Mouse (Mus musculus) cerebellum, adult 18-20 months (tissue): ENCODE measurements around the gene Gtsf2.
"Not testable (repeated sequence)": the region's sequence is repeated elsewhere in the genome, so short reads cannot be mapped to it uniquely, and the experiment has no call there.

ENCODE experiments used
- DNase-seq, 2 experiments: peaks; one replicate each; pipeline ENCODE4 v3.0.0; 2021

Gtsf2 gene

DNA sequence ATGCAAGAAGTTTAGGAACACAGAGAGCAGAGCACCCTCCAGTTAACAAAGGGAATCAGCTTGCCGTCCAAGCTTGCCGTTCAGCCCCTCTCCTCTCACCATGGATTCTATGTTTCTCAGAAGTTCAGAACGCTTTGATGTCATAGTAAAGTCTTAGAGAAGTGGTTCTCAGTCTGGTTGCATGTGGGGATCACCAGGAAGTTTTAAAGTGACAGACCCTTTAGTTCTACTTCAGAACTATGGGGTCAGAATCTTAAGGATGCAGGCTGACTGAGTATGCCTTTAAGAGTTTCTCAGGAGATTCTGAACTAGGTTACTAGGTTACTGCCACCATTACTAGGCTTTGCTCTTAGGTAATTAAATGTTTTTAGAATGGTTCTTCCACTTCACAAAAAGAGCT lies at the start of gene Gtsf2:
Gtsf2 (minus strand) TSS at position 101 of the 400 bp plus-strand sequence.
- no peak for DNase-seq

- no peak for DNase-seq
Observed at GRCm38 (mm10) chr15:103496204-103497140, 48.2 kb upstream of the Gtsf2 start.

- no peak for DNase-seq
Observed at GRCm38 (mm10) chr15:103488336-103488735, 40.1 kb upstream of the Gtsf2 start.

GRCm38 (mm10) chr15:103486658-103487057 lies 38.4 kb upstream of the Gtsf2 start:
- DNase-seq: no peak

- DNase-seq: no peak
Observed at GRCm38 (mm10) chr15:103485106-103485505, 36.8 kb upstream of the Gtsf2 start.

- no peak for DNase-seq
Observed at GRCm38 (mm10) chr15:103484490-103484889, 36.2 kb upstream of the Gtsf2 start.

GRCm38 (mm10) chr15:103482488-103482887 lies 34.2 kb upstream of the Gtsf2 start:
- no peak for DNase-seq

DNA sequence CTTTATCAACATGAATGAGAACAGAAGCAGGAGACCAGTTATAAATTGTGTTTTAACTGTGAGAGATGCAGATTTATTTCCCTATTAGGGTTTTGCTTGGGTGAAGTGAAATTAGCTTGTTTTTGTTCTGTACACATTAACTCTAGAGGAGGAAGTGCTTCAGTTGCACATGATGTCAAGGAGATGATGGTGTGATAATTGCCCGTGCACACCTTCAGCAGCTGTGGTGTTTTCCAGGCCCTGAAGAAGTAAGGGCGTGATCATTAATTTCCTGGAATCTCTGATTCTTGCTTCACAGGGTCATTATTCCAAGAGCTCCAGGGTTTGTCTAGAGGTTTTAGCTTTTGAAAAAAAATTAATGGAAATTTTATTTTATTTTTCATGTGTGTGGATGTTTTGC lies 31.9 kb upstream of the Gtsf2 start:
- no peak for DNase-seq

- no peak for DNase-seq
Observed at GRCm38 (mm10) chr15:103479080-103479606, 30.9 kb upstream of the Gtsf2 start.

DNA sequence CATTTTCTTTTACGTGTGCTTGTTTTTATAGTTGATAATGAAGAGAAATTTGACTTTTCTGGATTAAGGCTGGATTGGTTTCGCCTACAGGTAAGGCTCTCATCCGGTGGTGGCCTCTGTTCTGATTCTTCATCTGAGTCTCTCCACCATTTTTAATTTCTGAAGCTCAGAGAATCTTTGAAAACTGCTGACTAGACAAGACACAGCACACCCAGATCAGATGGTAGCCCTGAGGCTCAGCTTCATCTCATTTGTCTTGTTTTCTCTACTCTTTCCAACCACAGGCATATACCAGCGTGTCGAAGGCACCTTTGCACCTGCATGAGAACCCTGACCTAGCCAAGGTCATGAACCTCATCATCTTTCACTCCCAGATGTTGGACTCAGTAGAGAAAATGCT lies 25.5 kb upstream of the Gtsf2 start:
- no peak for DNase-seq

DNA sequence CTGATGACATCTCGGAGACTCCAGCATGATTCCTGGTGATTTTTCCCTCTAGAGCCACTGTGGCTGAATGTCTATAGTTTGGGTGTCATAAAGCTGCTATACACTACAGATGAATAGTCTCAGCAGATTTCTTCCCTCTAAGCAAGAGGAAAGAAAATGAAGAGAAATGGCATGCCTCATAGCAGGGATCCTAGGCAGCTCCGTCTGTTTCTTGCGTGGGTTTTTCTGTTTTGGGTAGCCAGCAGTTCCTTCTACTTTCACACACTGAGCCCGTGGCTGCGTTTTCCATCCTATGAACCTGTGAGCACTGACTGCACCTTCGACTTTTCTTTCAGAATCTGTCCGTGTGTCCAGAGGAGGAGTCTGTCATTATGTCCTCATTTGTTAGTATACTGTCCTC lies 24.9 kb upstream of the Gtsf2 start:
- no peak for DNase-seq

- DNase-seq: no peak
Observed at GRCm38 (mm10) chr15:103472265-103472664, 24.0 kb upstream of the Gtsf2 start.

DNA sequence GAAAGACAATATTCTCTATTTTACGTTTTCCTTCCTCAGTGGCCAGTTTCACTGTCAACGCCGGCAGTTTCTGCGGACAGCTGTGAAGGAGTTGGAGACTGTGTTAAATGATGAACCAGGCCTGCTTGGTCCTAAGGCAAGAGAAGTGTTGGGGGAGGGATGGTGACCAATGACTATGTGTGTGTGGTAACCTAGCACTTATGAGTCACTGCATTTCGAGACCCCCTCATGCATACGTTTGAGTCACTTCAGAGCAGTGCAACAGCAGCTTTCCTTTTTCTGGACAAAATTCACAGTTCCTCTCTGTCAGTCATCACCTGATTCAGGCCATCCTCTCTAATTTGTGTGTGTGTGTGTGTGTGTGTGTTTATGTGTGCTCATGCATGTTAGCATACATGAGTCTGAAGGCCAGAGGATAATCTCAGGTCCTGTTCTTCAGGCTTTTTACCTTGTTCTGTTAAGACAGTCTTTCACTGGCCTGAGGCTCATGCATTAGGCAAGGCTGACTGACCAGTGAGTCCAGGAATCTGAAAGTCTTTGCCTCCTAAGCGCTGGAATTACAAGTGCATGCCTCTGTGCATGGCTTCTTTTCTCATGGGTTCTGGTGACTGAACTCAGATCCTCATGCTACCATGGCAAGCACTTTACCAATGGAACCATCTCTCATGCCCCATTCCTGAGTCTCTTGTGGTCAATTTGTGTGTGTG lies 23.4 kb upstream of the Gtsf2 start:
- no peak for DNase-seq

GRCm38 (mm10) chr15:103462539-103463261 lies 14.4 kb upstream of the Gtsf2 start:
- DNase-seq: no peak

DNA sequence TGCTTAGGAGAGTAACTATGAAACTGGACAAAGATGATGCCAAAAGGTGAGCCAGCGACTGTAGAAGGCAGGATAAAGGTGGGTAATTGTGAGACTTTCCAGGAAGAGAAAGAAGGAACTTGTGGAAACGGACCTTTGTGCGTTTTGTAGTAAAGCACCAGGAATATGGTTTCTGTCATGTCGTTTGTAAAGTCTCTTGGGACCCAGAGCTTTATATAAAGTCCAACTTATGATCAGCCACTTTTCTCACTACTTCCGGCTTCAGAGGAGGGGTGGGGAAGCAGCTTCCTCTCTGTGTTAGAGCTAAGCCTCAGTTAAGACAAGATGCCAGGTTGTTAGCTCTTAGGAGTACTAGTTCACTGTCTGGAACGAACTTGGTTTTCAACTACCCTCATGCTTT lies 6.2 kb upstream of the Gtsf2 start:
- no peak for DNase-seq

DNA sequence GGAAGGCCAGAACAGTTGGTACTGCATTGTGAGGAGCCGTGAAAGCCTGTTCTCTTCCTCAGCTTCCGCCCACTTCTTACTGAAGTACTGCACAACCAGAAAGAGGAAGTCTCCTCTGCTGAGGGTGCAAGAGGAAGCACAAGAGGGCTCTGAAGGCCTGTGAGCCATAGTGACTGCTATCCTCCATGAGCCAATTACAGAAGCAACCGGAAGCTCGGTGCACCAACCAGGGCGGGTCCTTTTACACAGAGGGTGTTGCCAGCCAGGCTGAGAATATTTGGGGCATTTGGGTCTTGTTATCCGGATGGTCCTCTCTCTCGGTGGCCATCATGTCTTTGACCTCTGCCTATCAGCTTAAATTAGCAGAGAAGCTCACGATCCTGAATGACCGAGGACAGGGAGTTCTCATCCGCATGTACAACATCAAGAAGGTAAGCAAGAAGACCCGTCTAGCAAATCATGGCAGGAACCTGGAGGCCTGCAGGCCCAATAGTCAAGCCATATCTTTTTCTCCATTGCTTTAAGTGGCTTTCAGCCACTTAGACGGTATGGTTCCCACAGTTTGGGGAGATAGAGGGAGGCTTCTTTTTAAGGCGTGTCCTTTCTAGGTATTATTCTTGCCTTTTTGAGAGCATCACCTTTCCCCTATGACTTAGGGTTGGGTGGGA lies 5.4 kb upstream of the Gtsf2 start, which contains the start of gene Nckap1l:
Nckap1l (plus strand) TSS at position 244 of the 668 bp plus-strand sequence.
- DNase-seq: no peak

DNA sequence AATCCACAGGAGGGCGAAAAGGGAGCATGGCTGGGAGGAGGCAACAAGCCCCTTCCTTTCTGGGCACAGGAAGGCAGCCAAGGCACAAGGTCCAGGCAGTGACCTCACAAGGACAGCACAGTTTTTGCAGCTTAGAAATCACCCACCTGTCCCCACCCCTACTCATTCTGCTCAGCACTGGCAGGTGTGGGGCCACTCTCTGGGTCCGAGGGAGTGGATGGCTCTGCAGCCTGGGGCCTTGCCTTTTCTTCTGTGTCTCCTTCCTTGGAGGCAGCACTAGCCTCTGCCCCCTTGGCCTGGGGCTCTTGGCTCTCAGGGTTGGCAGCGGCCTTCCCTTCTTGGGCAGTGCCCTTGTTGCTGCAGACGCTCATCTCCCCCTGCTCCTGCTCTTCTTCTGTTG lies 2.3 kb downstream of the Gtsf2 start:
- DNase-seq: not testable (repeated sequence)

DNA sequence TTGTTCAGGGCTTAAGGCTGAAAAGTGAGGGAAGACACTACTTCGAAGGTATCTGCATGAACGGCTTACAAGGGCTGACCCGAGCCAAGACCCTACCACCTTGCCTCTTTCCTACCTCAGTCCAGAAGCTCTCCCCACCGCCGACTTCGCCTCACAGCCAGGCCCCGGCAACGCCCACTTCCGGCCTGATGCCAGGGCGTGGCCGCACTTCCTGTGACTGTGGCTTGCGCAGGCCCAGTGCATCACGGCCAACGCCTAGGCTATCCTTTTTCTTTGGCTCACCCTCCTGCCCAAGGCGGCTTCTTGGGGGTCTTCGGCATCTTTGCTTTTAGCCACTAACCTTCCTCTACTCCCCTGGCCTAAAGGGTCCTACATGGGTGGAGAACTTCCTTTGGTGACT lies 18.0 kb downstream of the Gtsf2 start, which contains the start of gene Gtsf1:
Gtsf1 (minus strand) TSS at position 230 of the 400 bp plus-strand sequence.
- no peak for DNase-seq

DNA sequence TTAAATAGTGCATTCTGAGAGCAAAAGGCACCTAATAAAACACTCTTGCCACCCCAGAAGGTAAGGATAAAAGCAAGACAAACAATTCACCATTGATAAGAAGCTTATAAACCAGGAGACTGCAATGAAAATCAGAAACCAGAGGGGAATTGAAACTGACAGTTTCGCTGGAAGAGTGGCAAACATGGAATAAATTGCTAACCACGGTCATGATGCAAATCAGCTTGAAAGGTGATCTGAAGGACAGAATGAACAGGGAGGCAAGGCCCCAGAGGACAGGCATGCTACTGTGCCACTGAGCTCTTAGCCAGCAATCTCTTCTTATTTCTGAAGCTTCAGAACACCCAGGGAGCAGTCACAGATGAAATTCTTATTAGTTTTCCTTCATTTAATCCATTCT lies 21.3 kb downstream of the Gtsf2 start:
- DNase-seq: no peak

DNA sequence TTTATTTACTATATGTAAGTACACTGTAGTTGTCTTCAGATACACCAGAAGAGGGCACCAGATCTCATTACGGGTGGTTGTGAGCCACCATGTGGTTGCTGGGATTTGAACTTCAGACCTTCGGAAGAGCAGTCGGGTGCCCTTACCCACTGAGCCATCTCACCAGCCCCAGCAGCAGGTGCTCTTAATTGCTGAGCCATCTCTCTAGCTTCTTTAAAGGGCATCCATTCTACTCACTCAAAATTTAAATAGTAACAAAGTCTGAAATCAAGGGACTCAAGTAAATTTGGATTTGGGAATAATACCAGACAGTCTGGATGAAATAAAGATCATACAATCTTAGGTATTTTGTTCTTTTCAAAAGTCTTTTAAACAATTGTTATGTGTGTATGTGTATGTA lies 42.7 kb downstream of the Gtsf2 start:
- DNase-seq: not testable (repeated sequence)

- DNase-seq: no peak
Observed at GRCm38 (mm10) chr15:103401361-103401760, 46.9 kb downstream of the Gtsf2 start.

GRCm38 (mm10) chr15:103393577-103393976 lies 54.7 kb downstream of the Gtsf2 start:
- DNase-seq: no peak
